Mouse (Mus musculus) liver, embryonic 14.5 days (tissue): ENCODE data around the gene Fmnl2.

Experiments used
- CTCF ChIP-seq: IDR thresholded peaks from 2 replicates; pipeline ENCODE4 v1.5.1; 2016; ENCODE audit warnings: antibody characterized with exemption, low read depth, control low read depth
- EP300 ChIP-seq: IDR thresholded peaks from 2 replicates; pipeline ENCODE4 v1.6.1; 2016; ENCODE audit warnings: antibody characterized with exemption, low read depth

DNA sequence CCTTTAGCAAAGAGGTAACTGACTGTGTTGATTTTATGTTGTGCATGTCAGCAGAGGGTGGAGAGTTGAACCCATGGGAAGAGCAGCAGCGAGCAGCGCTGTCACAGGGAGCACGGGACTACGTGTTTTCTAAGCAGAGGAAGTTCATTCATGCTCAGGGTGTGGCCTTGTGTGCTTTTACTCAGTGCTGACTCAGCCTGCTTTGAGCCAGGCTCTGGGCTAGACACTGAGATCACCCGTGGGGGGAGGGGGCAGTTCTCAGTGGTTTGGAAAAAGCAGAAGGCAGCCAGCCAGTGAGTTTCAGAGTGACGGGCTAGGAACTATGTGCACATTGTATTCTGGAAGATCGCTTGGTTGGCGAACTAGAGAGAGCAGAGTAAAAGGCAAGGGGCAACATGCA lies 97.4 kb downstream of the Fmnl2 start:
- TF ChIP-seq EP300, result no peak
- no peak for TF ChIP-seq CTCF
